Mouse (Mus musculus) layer of hippocampus, adult 2 months (tissue): ENCODE results near the gene Lbx1. TPM values are rescaled to one million over a fixed set of nuclear protein-coding genes. Genes with fewer than 3 reads are reported as not detected.

Source experiments
- DNase-seq, 2 experiments: peaks; one replicate each; pipeline ENCODE4 v3.0.0; 2022; ENCODE audit warnings: low spot score in 2 of 2
- H3K27ac ChIP-seq: fragments of 200-600 bp; 2 replicates; pipeline ENCODE4 v1.8.1; 2022
- H3K4me3 ChIP-seq: fragments of 200-600 bp; 2 replicates; pipeline ENCODE4 v1.8.1; 2022; ENCODE audit warnings: mild to moderate bottlenecking
- CTCF ChIP-seq: fragments of 200-600 bp; conservative IDR thresholded peaks from 2 replicates; pipeline ENCODE4 v1.8.1; 2022; ENCODE audit warnings: antibody characterized with exemption, mild to moderate bottlenecking, moderate library complexity
- long read RNA-seq, 2 experiments: library from polyadenylated mRNA; stranded (forward); transcript quantifications; one replicate each; pipeline ENCODE4 v2.0.0; 2021; ENCODE audit warnings: borderline mapping rate in 2 of 2
- total RNA-seq, 2 experiments: library from RNA; stranded (reverse); gene quantifications; 2 replicates each; pipeline ENCODE4 v1.2.3; 2021

Gene Lbx1
- not detected for total RNA-seq
- long read RNA-seq, experiment 1 = 0 reads
- long read RNA-seq, experiment 2 = 0 reads

DNA sequence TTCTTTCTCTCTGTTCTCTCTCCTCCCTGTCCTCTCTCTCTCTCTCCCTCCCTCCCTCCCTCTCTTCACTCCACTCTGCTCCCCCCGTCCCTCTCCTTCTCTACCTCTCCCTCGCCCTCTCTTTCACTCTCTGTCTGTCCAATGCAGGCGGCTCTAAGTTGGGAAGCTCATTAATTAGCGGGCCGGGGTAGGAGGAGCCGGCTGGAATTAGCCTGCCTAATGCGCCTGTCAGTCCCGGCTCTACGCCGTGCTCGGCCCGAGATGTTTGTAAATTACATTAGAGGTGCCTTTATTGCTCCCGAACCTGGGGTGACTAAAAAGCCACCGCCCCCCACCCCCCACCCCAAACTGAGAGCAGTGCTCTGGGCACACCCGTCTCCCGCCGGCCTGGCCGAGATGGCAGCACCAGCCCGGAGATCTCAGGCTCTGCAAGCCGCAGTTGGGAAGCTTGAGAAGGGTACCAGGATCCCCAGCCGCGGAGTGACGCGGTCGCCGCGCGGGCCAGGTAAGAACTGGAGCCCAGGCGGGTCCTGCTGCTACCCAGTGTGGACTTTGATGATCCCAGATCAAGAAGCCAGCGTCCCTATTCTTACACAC, at the start of gene Lbx1:
Lbx1 (minus strand) TSS at position 47 of the 597 bp plus-strand sequence.
- TF ChIP-seq CTCF = no peak
- no peak for DNase-seq
- H3K4me3 ChIP-seq = no peak within 1 kb of the TSS
- H3K27ac ChIP-seq = no peak within 1 kb of the TSS

- DNase-seq = peak; percentile 51 to 77
- peak; percentile 87 for TF ChIP-seq CTCF
- Histone ChIP-seq H3K27ac (no peak overlapping the region), H3K4me3 (no peak overlapping the region)
Observed at GRCm38 (mm10) chr19:45283302-45283701, 47.7 kb upstream of the Lbx1 start.

DNA sequence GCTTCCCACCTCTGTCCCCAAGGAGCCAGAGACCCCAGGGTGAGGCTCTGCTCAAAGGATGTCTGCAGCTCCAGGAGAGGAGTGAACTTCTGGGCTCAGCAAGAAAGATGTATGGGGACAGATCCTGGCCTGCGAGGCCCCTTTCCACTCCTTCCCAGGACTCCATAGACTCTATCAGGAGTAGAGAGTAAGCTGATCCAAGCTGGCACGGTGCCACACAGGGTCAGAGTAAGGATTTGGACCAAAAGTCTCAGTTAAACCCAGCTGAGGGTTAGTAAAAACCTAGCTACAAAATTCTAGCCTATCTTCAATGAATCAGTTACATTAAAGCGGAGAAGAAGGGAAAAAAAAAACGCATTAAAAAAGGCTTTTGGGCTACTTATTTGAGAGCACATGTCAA, 40.6 kb upstream of the Lbx1 start:
- H3K4me3 ChIP-seq = no peak overlapping the region
- no peak for TF ChIP-seq CTCF
- no peak overlapping the region for H3K27ac ChIP-seq
- no peak for DNase-seq

- TF ChIP-seq CTCF = no peak
- H3K4me3 ChIP-seq = no peak overlapping the region
- no peak overlapping the region for H3K27ac ChIP-seq
- no peak for DNase-seq
Observed at GRCm38 (mm10) chr19:45271986-45272385, 36.4 kb upstream of the Lbx1 start.

- no peak for DNase-seq
- no peak overlapping the region for H3K4me3 ChIP-seq
Observed at GRCm38 (mm10) chr19:45262995-45263394, 27.4 kb upstream of the Lbx1 start.

GRCm38 (mm10) chr19:45257414-45258326, 22.1 kb upstream of the Lbx1 start:
- Histone ChIP-seq H3K4me3 (no peak overlapping the region), H3K27ac (no peak overlapping the region)
- TF ChIP-seq CTCF = no peak
- DNase-seq = no peak

More at GRCm38 (mm10) chr19:45262995-45263394, 27.4 kb upstream of the Lbx1 start:
- TF ChIP-seq CTCF = no peak
- no peak overlapping the region for H3K27ac ChIP-seq

- TF ChIP-seq CTCF = no peak
Observed at GRCm38 (mm10) chr19:45254806-45255205, 19.2 kb upstream of the Lbx1 start.

DNA sequence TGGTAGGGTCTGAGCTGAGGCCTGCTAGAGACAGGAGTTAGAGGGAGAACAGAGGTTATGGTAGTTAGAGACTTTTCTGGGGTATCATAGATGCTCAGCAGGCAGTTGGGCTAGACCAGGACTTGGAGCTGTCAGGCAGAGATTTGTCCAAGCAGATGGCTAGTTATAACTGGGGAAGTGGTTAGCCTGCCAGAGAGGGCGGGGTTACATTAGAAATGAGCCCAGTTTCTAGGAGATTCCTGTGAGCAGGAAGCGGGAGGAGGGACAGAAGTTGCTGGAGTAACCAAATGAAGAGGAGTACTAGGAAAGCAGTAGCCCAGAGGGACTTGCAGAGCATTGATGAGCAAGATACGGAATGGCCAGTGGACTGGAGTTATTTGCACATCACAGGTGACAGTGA, 16.8 kb upstream of the Lbx1 start:
- TF ChIP-seq CTCF = no peak
- DNase-seq = no peak
- Histone ChIP-seq H3K27ac (no peak overlapping the region), H3K4me3 (no peak overlapping the region)

More at GRCm38 (mm10) chr19:45254806-45255205, 19.2 kb upstream of the Lbx1 start:
- no peak overlapping the region for H3K27ac ChIP-seq
- DNase-seq = no peak
- H3K4me3 ChIP-seq = no peak overlapping the region

GRCm38 (mm10) chr19:45248691-45249090, 13.1 kb upstream of the Lbx1 start:
- no peak overlapping the region for H3K4me3 ChIP-seq
- TF ChIP-seq CTCF = no peak
- H3K27ac ChIP-seq = no peak overlapping the region
- peak; percentile 32 to 58 for DNase-seq

DNA sequence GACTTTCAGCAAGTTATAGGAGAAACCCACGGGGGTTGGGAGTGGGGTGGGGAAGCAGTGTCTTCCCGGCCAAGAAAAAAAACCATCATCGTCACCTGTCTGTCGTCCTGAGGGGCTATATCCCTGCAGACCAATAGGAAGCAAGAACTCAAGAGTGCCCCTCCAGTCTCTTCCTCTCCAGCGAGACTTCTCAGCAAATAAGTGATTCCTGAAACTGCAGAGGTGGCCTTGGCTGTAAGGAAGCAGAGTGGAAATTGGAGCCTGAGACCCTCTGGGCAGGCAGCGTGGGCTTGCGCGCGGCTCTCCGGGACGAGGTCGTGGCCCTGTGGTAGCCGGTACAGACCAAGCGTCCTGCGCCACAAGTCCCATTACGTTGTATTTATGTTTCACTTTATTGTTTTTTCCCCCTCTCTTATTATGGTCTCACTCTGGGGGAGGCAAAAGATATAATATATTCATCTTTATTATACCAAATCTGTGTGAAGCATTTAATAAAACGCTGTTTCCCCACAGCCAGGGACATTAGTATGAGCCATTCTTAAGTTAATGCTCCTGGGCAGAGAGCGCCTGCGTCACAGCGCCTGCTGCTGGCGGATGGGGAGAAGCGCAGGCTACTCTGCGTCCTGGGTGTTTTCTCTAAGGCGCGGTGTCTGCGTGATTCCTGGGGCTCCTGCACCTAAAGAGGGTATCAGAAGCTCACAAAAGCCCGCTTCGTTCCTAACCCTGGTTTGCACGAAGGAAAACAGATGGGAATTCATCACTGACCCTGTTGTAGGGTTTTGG, 8.5 kb upstream of the Lbx1 start:
- H3K27ac ChIP-seq = no peak overlapping the region
- peak; percentile 93 for TF ChIP-seq CTCF
- no peak overlapping the region for H3K4me3 ChIP-seq
- no peak for DNase-seq

DNA sequence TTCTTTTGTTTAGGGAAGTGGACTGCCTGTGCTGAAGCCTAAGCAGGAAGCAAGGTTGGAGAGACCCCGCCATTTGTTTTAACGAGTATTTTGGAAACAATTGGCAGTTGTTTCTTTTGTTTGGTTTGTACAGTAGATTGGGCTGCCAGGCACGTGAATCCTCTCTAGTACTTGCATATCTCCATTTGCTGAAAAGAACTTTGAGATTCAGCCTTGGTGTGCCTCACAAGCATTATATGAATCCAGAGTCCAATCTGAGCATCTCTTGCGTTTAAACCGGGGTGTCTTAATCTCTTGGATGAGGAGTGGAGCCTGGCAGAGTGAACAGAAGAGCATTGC, 7.6 kb upstream of the Lbx1 start:
- no peak for DNase-seq
- Histone ChIP-seq H3K4me3 (no peak overlapping the region), H3K27ac (no peak overlapping the region)
- no peak for TF ChIP-seq CTCF

DNA sequence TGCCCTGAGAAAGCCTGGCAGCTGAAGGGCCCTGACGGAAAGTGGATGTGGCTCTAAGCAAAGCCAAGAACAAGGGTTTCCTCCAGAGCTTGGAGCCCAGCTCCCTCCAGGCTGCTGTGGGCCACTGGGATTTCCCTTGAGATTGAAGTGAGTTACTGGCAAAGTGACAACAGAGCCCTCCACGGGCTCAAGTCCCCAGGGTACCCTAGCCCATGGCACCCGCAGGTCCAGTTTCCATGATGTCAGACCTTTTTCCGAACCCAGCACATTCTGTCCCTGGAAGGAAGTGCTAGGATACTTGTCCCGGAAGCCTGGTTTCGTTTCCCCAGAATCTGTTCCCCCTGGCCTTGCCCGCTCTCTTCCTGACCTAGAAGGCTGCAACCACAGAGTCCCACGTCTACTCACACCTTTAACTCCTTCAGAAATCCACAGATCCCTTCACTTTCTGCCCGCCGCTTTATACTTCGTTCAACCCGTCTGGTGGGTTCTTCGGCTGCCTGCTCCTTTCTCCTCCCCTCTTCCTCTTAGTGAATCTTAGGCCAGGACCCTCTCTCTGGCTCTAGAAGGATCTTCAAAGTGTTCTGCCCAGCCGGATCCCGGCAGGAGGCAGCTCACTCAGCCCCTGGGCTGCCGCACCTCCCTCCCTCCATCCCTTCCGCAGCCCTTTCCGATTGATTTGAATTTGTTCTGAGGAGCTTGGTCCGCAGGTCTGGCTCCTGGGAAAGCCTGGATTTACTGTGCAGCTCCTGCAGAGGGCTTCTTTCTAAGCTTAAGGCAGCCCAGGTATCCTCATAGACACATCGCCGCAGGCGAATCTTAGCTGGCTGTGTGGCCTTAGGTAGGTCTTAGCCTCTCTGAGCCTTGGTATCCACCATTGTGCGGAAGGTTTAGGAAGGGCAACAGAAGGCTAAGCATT, 7.0 kb upstream of the Lbx1 start:
- H3K27ac ChIP-seq = no peak overlapping the region
- no peak for TF ChIP-seq CTCF
- DNase-seq = no peak
- no peak overlapping the region for H3K4me3 ChIP-seq

DNA sequence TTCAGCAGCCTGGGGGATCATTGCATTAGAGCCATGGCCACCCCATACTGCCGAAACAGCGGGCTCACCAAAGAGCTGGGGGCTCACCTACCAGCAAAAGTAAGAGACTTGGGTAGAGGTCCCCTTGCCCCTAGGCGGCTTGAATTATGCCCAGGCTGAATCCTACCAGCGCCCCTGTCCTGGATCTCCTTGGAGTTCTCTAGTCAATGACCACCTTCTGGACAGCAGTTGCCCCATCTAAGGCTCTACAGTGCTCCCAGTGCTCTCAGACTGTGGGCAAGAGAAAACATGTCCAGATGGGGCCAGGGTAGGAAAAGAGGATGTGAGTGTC, 6.4 kb upstream of the Lbx1 start:
- no peak overlapping the region for H3K27ac ChIP-seq
- no peak for TF ChIP-seq CTCF
- DNase-seq = no peak
- H3K4me3 ChIP-seq = no peak overlapping the region
